Comparison of ENCODE assay signal across 7 mouse cellular contexts in genomic region chr7:30444971-30445751, GRCm38 (mm10). TPM values are rescaled to one million over a fixed set of nuclear protein-coding genes. Genes with fewer than 3 reads are reported as not detected.
DNase-seq lines count a peak whose midpoint lies in the region; ATAC-seq lines count a peak whose summit lies in the region.

Gene Aplp1 (minus strand): TSS chr7:30445535.

- ATAC-seq in forebrain, embryonic 13.5 days: peak; percentile 84
- ATAC-seq in hindbrain, embryonic 15.5 days (ENCODE audit: low FRiP score, low read depth): peak; percentile 89

- H3K9ac ChIP-seq in forebrain, embryonic 13.5 days: peak within 1 kb of the TSS; percentile 92
- peak within 1 kb of the TSS; percentile 94 for H3K9ac ChIP-seq in hindbrain, embryonic 15.5 days

- DNase-seq in R1 (ENCODE audit: low read depth, low spot score): peak; percentile 78
- peak; percentile 74 to 77 for DNase-seq in layer of hippocampus, postnatal 25 days (ENCODE audit: extremely low spot score in 1 of 2, low spot score in 1 of 2)
- DNase-seq in lung, postnatal 10 days: peak; percentile 68
- peak; percentile 84 to 86 for DNase-seq in right cerebral cortex, postnatal 10 days (ENCODE audit: low spot score in 2 of 2)

- no peak within 1 kb of the TSS for H3K27ac ChIP-seq in brown adipose tissue, adult 24 weeks (replicated peaks; ENCODE audit: low read depth, low read length)
- H3K27ac ChIP-seq in forebrain, embryonic 13.5 days: peak within 1 kb of the TSS; percentile 92
- H3K27ac ChIP-seq in hindbrain, embryonic 15.5 days (replicated peaks): peak within 1 kb of the TSS; percentile 99

- H3K36me3 ChIP-seq in forebrain, embryonic 13.5 days (ENCODE audit: poor library complexity, severe bottlenecking): peaks cover 33% of the 10 kb centered on the region
- peaks cover 21% of the 10 kb centered on the region for H3K36me3 ChIP-seq in hindbrain, embryonic 15.5 days

- H3K4me2 ChIP-seq in forebrain, embryonic 13.5 days: peak within 1 kb of the TSS; percentile 86
- H3K4me2 ChIP-seq in hindbrain, embryonic 15.5 days: peak within 1 kb of the TSS; percentile 86

- H3K4me3 ChIP-seq in brown adipose tissue, adult 24 weeks (ENCODE audit: insufficient read depth, low read depth, low read length): peak within 1 kb of the TSS; percentile 66
- peak within 1 kb of the TSS; percentile 67 for H3K4me3 ChIP-seq in forebrain, embryonic 13.5 days
- peak within 1 kb of the TSS; percentile 90 for H3K4me3 ChIP-seq in hindbrain, embryonic 15.5 days

- no peaks in the 10 kb centered on the region for H3K9me3 ChIP-seq in forebrain, embryonic 13.5 days (replicated peaks)
- no peaks in the 10 kb centered on the region for H3K9me3 ChIP-seq in hindbrain, embryonic 15.5 days

- no peaks in the 10 kb centered on the region for H3K4me1 ChIP-seq in brown adipose tissue, adult 24 weeks (ENCODE audit: control insufficient read depth, insufficient read depth, insufficient read length, low read length)
- peaks cover 21% of the 10 kb centered on the region for H3K4me1 ChIP-seq in forebrain, embryonic 13.5 days
- peaks cover 28% of the 10 kb centered on the region for H3K4me1 ChIP-seq in hindbrain, embryonic 15.5 days (replicated peaks)

- under 1% methylated on average over 64 of the region's 72 CpGs for WGBS in forebrain, embryonic 13.5 days
- WGBS in hindbrain, embryonic 15.5 days: under 1% methylated on average over 57 of the region's 72 CpGs

- 0 out of 2 replicates have a peak, but pooled peaks cover 2% of the 10 kb centered on the region for H3K27me3 ChIP-seq in forebrain, embryonic 13.5 days
- no peaks in the 10 kb centered on the region for H3K27me3 ChIP-seq in hindbrain, embryonic 15.5 days

RNA-seq across cellular contexts. Expression of gene Aplp1, which starts in this region (rescaled TPM):
- polyA plus RNA-seq in brown adipose tissue, adult 24 weeks (2012; ENCODE audit: insufficient read depth, insufficient read length, missing spikeins): 0.44 and 0.92 TPM in 2 replicates
- 306 and 329 TPM in 2 replicates for polyA plus RNA-seq in forebrain, embryonic 13.5 days (2015; fragmentation: Nextera tagmentation; extraction: Ambion mirVana)
- 674 and 762 TPM in 2 replicates for polyA plus RNA-seq in hindbrain, embryonic 15.5 days (2015; fragmentation: Nextera tagmentation; extraction: Ambion mirVana)
- 1,000 to 10,000 TPM; 1,227 to 1,377 TPM for total RNA-seq in layer of hippocampus, postnatal 25 days (2021)

Comparison
In these comparisons a context has a peak if more than half of its experiments do, and no peak if none do; other contexts are left out.
1. RNA of gene Aplp1 (polyA plus RNA-seq): 674 to 762 TPM in hindbrain, embryonic 15.5 days and 306 to 329 TPM in forebrain, embryonic 13.5 days; 0.44 to 0.92 TPM in brown adipose tissue, adult 24 weeks; every median in the first group is over 100 times any median in the second.
2. Peak in every context shown above with its lines, with median percentiles within 50 percentile points of each other: DNase-seq and H3K4me3 ChIP-seq.